Mouse (Mus musculus) ES-E14 (cell line): ENCODE measurements at regions not wholly inside any gene's neighbourhood (a gene's known extent, or its start where the extent isn't known, plus 50 kb on each side); places are given as distances from the start of the nearest gene placed in this dataset.

ENCODE experiments used
- DNase-seq: peaks from one replicate; pipeline ENCODE4 v3.0.0-alpha.2; 2013; ENCODE audit warnings: low read depth, low spot score
- H3K27ac ChIP-seq: 2 replicates; pipeline ENCODE4 v1.5.1; 2012; ENCODE audit warnings: low read depth, mild to moderate bottlenecking, low read length, moderate library complexity, mixed read lengths; ENCODE audit not compliant: poor library complexity, insufficient read depth, severe bottlenecking
- H3K36me3 ChIP-seq: 2 replicates; pipeline ENCODE4 v1.6.1; 2012; ENCODE audit warnings: mild to moderate bottlenecking, low read length, moderate library complexity, mixed read lengths; ENCODE audit not compliant: control insufficient read depth, poor library complexity, insufficient read depth, severe bottlenecking
- H3K4me1 ChIP-seq, 2 experiments: fragments of 150-350 bp in 1 of 2; sonication (generic) in 1 of 2; 2 replicates each; pipeline ENCODE4 v1.6.1; 2012; ENCODE audit warnings: low read length in 2 of 2, mild to moderate bottlenecking in 1 of 2, mixed read lengths in 1 of 2; ENCODE audit not compliant: control insufficient read depth in 2 of 2, insufficient read depth in 2 of 2, poor library complexity in 1 of 2
- H3K4me3 ChIP-seq, 2 experiments: fragments of 150-350 bp in 1 of 2; sonication (generic) in 1 of 2; 2 replicates each; pipeline ENCODE4 v1.5.1; 2012; ENCODE audit warnings: low read length in 2 of 2, low read depth in 1 of 2, mild to moderate bottlenecking in 1 of 2, mixed read lengths in 1 of 2; ENCODE audit not compliant: insufficient read depth in 1 of 2, poor library complexity in 1 of 2, severe bottlenecking in 1 of 2
- H3K9ac ChIP-seq: 2 replicates; pipeline ENCODE4 v1.6.1; 2012; ENCODE audit warnings: low read depth, mild to moderate bottlenecking, low read length, mixed read lengths; ENCODE audit not compliant: poor library complexity, insufficient read depth, severe bottlenecking
- H3K9me3 ChIP-seq: fragments of 150-350 bp; sonication (generic); 2 replicates; pipeline ENCODE4 v1.6.1; 2012; ENCODE audit warnings: low read depth, mild to moderate bottlenecking, low read length; ENCODE audit not compliant: control insufficient read depth, insufficient read depth
- CHD2 ChIP-seq: IDR thresholded peaks from 2 replicates; pipeline ENCODE4 v1.6.1; 2014; ENCODE audit warnings: mild to moderate bottlenecking, low read depth, low read length, inconsistent platforms
- HCFC1 ChIP-seq: IDR thresholded peaks from 2 replicates; pipeline ENCODE4 v1.6.1; 2012; ENCODE audit warnings: low read length, inconsistent platforms, borderline replicate concordance; ENCODE audit not compliant: insufficient read depth
- MAFK ChIP-seq: IDR thresholded peaks from 2 replicates; pipeline ENCODE4 v1.6.1; 2014; ENCODE audit warnings: mild to moderate bottlenecking, low read depth, low read length, inconsistent platforms; ENCODE audit not compliant: insufficient read depth
- ZC3H11A ChIP-seq: IDR thresholded peaks from 2 replicates; pipeline ENCODE4 v1.6.1; 2012; ENCODE audit warnings: low read depth, mild to moderate bottlenecking, inconsistent platforms, low read length, borderline replicate concordance
- ZNF384 ChIP-seq: IDR thresholded peaks from 2 replicates; pipeline ENCODE4 v1.6.1; 2012; ENCODE audit warnings: low read depth, low read length, inconsistent platforms
- in situ Hi-C, 2 experiments: fragments of 600-800 bp; cut with MboI; formaldehyde crosslinking; loops; one replicate each; pipeline ENCODE4 v1.15.1; 2025; ENCODE audit warnings: low sequenced_read_pairs in 2 of 2, inconsistent platforms in 1 of 2; ENCODE audit not compliant: unreplicated experiment in 2 of 2

GRCm38 (mm10) chr1:154102871-154103596, 98.0 kb upstream of the Zfp648 start:
- no peaks in the 10 kb centered on the region for H3K36me3 ChIP-seq
- no peak overlapping the region for H3K9ac ChIP-seq
- no peak overlapping the region for H3K4me3 ChIP-seq
- in situ Hi-C loops: no loop called here
- peaks cover 8 to 13% of the 10 kb centered on the region in 2 experiments for H3K4me1 ChIP-seq
- TF ChIP-seq ZNF384 (no peak), ZC3H11A (no peak), CHD2 (no peak), HCFC1 (no peak), MAFK (no peak)
- no peak overlapping the region for H3K27ac ChIP-seq
- no peak for DNase-seq
- 0 out of 2 replicates have a peak, but pooled peaks cover 2% of the 10 kb centered on the region for H3K9me3 ChIP-seq

- peaks cover 8 to 13% of the 10 kb centered on the region in 2 experiments for H3K4me1 ChIP-seq
- no peak for DNase-seq
- no peak overlapping the region for H3K27ac ChIP-seq
- H3K9me3 ChIP-seq: 0 out of 2 replicates have a peak, but pooled peaks cover 2% of the 10 kb centered on the region
- H3K9ac ChIP-seq: no peak overlapping the region
- in situ Hi-C loops: no loop called here
- no peak for TF ChIP-seq CHD2
- no peak for TF ChIP-seq MAFK
- TF ChIP-seq HCFC1: no peak
- no peak for TF ChIP-seq ZC3H11A
- no peak for TF ChIP-seq ZNF384
- no peaks in the 10 kb centered on the region for H3K36me3 ChIP-seq
- no peak overlapping the region for H3K4me3 ChIP-seq
Measured at GRCm38 (mm10) chr1:154103597-154103923, 97.4 kb upstream of the Zfp648 start.

GRCm38 (mm10) chr1:154104006-154104600, 96.9 kb upstream of the Zfp648 start:
- Histone ChIP-seq H3K4me3 (no peak overlapping the region), H3K9ac (no peak overlapping the region), H3K9me3 (0 out of 2 replicates have a peak, but pooled peaks cover under 1% of the 10 kb centered on the region), H3K36me3 (no peaks in the 10 kb centered on the region), H3K4me1 (peaks cover 8 to 13% of the 10 kb centered on the region in 2 experiments), H3K27ac (no peak overlapping the region)
- TF ChIP-seq MAFK: no peak
- no peak for TF ChIP-seq HCFC1
- no peak for TF ChIP-seq ZNF384
- no peak for TF ChIP-seq ZC3H11A
- TF ChIP-seq CHD2: no peak
- in situ Hi-C loops: no loop called here
- DNase-seq: no peak

GRCm38 (mm10) chr1:154104779-154105178, 96.2 kb upstream of the Zfp648 start:
- in situ Hi-C loops: no loop called here
- H3K27ac ChIP-seq: no peak overlapping the region
- no peaks in the 10 kb centered on the region for H3K36me3 ChIP-seq
- TF ChIP-seq CHD2 (no peak), MAFK (no peak), ZC3H11A (no peak), ZNF384 (no peak), HCFC1 (no peak)
- H3K9me3 ChIP-seq: no peaks in the 10 kb centered on the region
- no peak overlapping the region for H3K4me3 ChIP-seq
- peaks cover 8 to 13% of the 10 kb centered on the region in 2 experiments for H3K4me1 ChIP-seq
- DNase-seq: no peak
- no peak overlapping the region for H3K9ac ChIP-seq
